Mouse (Mus musculus): ENCODE results near the gene a.
A peak's percentile ranks its signal among the peaks of the same experiment; 100 is the strongest.
"Not testable (repeated sequence)": the region's sequence is repeated elsewhere in the genome, so short reads cannot be mapped to it uniquely, and the experiment has no call there.

The a gene

GRCm38 (mm10) chr2:154922134-154922533 is 130.9 kb downstream of the a start:
- not testable (repeated sequence) for DNase-seq (ENCODE audit: low spot score in 2 of 2)

- DNase-seq (ENCODE audit: low spot score in 2 of 2) = no peak
Measured at GRCm38 (mm10) chr2:154925411-154926031, 134.3 kb downstream of the a start.

- no peak for DNase-seq (ENCODE audit: low spot score in 2 of 2)
Measured at GRCm38 (mm10) chr2:154926843-154927242, 135.6 kb downstream of the a start.

- no peak for DNase-seq (ENCODE audit: low spot score in 2 of 2)
Measured at GRCm38 (mm10) chr2:154928298-154928697, 137.1 kb downstream of the a start.

GRCm38 (mm10) chr2:154933884-154934283 is 142.7 kb downstream of the a start:
- DNase-seq (ENCODE audit: low spot score in 2 of 2) = no peak

- DNase-seq (ENCODE audit: low spot score in 2 of 2) = no peak
Measured at GRCm38 (mm10) chr2:154936106-154936505, 144.9 kb downstream of the a start.

- DNase-seq (ENCODE audit: low spot score in 2 of 2) = no peak
Measured at GRCm38 (mm10) chr2:154936536-154937155, 145.4 kb downstream of the a start.

GRCm38 (mm10) chr2:154937547-154938390 is 146.6 kb downstream of the a start:
- no peak for DNase-seq (ENCODE audit: low spot score in 2 of 2)

GRCm38 (mm10) chr2:154941952-154942351 is 150.8 kb downstream of the a start:
- DNase-seq (ENCODE audit: low spot score in 2 of 2) = no peak

GRCm38 (mm10) chr2:154942546-154942945 is 151.3 kb downstream of the a start:
- DNase-seq (ENCODE audit: low spot score in 2 of 2) = no peak

- DNase-seq (ENCODE audit: low spot score in 2 of 2) = peak; percentile 49 to 52
Measured at GRCm38 (mm10) chr2:154943101-154943500, 151.9 kb downstream of the a start.

- DNase-seq (ENCODE audit: low spot score in 2 of 2) = no peak
Measured at GRCm38 (mm10) chr2:154946921-154947320, 155.7 kb downstream of the a start.

- no peak for DNase-seq (ENCODE audit: low spot score in 2 of 2)
Measured at GRCm38 (mm10) chr2:154949352-154949751, 158.2 kb downstream of the a start.

GRCm38 (mm10) chr2:154949877-154950276 is 158.7 kb downstream of the a start:
- no peak for DNase-seq (ENCODE audit: low spot score in 2 of 2)

- no peak for DNase-seq (ENCODE audit: low spot score in 2 of 2)
Measured at GRCm38 (mm10) chr2:154950601-154951000, 159.4 kb downstream of the a start.

- no peak for DNase-seq (ENCODE audit: low spot score in 2 of 2)
Measured at GRCm38 (mm10) chr2:154959486-154959885, 168.3 kb downstream of the a start.

- DNase-seq (ENCODE audit: low spot score in 2 of 2) = no peak
Measured at GRCm38 (mm10) chr2:154959909-154960308, 168.7 kb downstream of the a start.

GRCm38 (mm10) chr2:154963176-154963575 is 172.0 kb downstream of the a start:
- DNase-seq (ENCODE audit: low spot score in 2 of 2) = no peak

- DNase-seq (ENCODE audit: low spot score in 2 of 2) = not testable (repeated sequence)
Measured at GRCm38 (mm10) chr2:154969740-154970397, 178.7 kb downstream of the a start.

GRCm38 (mm10) chr2:154971919-154972692 is 180.9 kb downstream of the a start:
- DNase-seq (ENCODE audit: low spot score in 2 of 2) = no peak

GRCm38 (mm10) chr2:154972981-154973380 is 181.8 kb downstream of the a start:
- no peak for DNase-seq (ENCODE audit: low spot score in 2 of 2)
